Mouse (Mus musculus) liver, postnatal 0 days (tissue): ENCODE measurements around the gene Gabbr2. TPM values are rescaled to one million over a fixed set of nuclear protein-coding genes. Genes with fewer than 3 reads are reported as not detected.

Source experiments
- ATAC-seq: fragments of 200-750 bp; cut with Nextera tagmentation; 2 replicates; pipeline ENCODE4 v1.8.0; 2017; ENCODE audit warnings: mild to moderate bottlenecking, moderate library complexity
- DNase-seq: peaks from one replicate; pipeline ENCODE4 v3.0.0-alpha.2; 2016
- H3K27ac ChIP-seq: fragments of 300-500 bp; sonication (generic); 2 replicates; pipeline ENCODE4 v1.5.1; 2014; ENCODE audit warnings: antibody characterized with exemption, moderate library complexity, mild to moderate bottlenecking, low read depth
- H3K27me3 ChIP-seq: fragments of 300-500 bp; sonication (generic); 2 replicates; pipeline ENCODE4 v1.6.1; 2014; ENCODE audit warnings: low read length, control low read depth, mixed read lengths; ENCODE audit not compliant: insufficient read depth
- H3K36me3 ChIP-seq: fragments of 300-500 bp; sonication (generic); replicated peaks from 2 replicates; pipeline ENCODE4 v1.6.1; 2014; ENCODE audit warnings: mild to moderate bottlenecking, control low read depth, low read length, moderate library complexity, mixed read lengths; ENCODE audit not compliant: insufficient read depth
- H3K4me1 ChIP-seq: fragments of 300-500 bp; sonication (generic); 2 replicates; pipeline ENCODE4 v1.6.1; 2014; ENCODE audit warnings: antibody characterized with exemption, mild to moderate bottlenecking, control low read depth; ENCODE audit not compliant: insufficient read depth
- H3K4me2 ChIP-seq: fragments of 300-500 bp; sonication (generic); 2 replicates; pipeline ENCODE4 v1.6.1; 2014; ENCODE audit warnings: low read depth, mild to moderate bottlenecking, low read length, moderate library complexity, mixed read lengths
- H3K4me3 ChIP-seq: fragments of 300-500 bp; sonication (generic); 2 replicates; pipeline ENCODE4 v1.5.1; 2014; ENCODE audit warnings: low read depth, low read length
- H3K9ac ChIP-seq: fragments of 300-500 bp; sonication (generic); replicated peaks from 2 replicates; pipeline ENCODE4 v1.6.1; 2014; ENCODE audit warnings: mild to moderate bottlenecking, moderate library complexity
- H3K9me3 ChIP-seq: fragments of 300-500 bp; sonication (generic); 2 replicates; pipeline ENCODE4 v1.6.1; 2016; ENCODE audit warnings: mild to moderate bottlenecking, control low read depth, low read length, mixed read lengths
- CTCF ChIP-seq: sonication (generic); IDR thresholded peaks from 2 replicates; pipeline ENCODE4 v1.5.1; 2016; ENCODE audit warnings: antibody characterized with exemption, low read depth
- EP300 ChIP-seq: IDR thresholded peaks from 2 replicates; pipeline ENCODE4 v1.6.1; 2016; ENCODE audit warnings: antibody characterized with exemption, low read depth, mild to moderate bottlenecking
- WGBS: fragments of 180-500 bp; shearing (Covaris S2); extraction: QIAGEN DNeasy Blood & Tissue Kit; methylation state at CpG from one replicate; pipeline ENCODE4 v1.1.7; 2014; ENCODE audit not compliant: insufficient replicate concordance; 5-methylcytosine and 5-hydroxymethylcytosine counted together
- polyA plus RNA-seq: library from polyadenylated mRNA; unstranded; fragments of >200 nt; fragmentation: Nextera tagmentation; extraction: Ambion mirVana; gene quantifications from 2 replicates; pipeline ENCODE4 v1.2.1, GENCODE M21; 2015

Gabbr2 gene
- polyA plus RNA-seq, 1 experiment from 2014 or later, result 0.20 TPM

- no peaks in the 10 kb centered on the region for H3K36me3 ChIP-seq
- H3K27me3 ChIP-seq, result no peaks in the 10 kb centered on the region
- no peaks in the 10 kb centered on the region for H3K4me1 ChIP-seq
- no peak for DNase-seq
- H3K9me3 ChIP-seq, result no peaks in the 10 kb centered on the region
- H3K4me3 ChIP-seq, result no peak overlapping the region
- no peak overlapping the region for H3K9ac ChIP-seq
- TF ChIP-seq CTCF (no peak), EP300 (no peak)
- H3K27ac ChIP-seq, result no peak overlapping the region
- no peak for ATAC-seq
- H3K4me2 ChIP-seq, result no peak overlapping the region
- WGBS, result 62% methylated on average over 6 of the region's 6 CpGs
Observed at GRCm38 (mm10) chr4:46916786-46917185, 74.9 kb downstream of the Gabbr2 start.

GRCm38 (mm10) chr4:46915934-46916333, 75.7 kb downstream of the Gabbr2 start:
- no peaks in the 10 kb centered on the region for H3K9me3 ChIP-seq
- no peak for DNase-seq
- TF ChIP-seq CTCF, result no peak
- no peak for TF ChIP-seq EP300
- H3K4me3 ChIP-seq, result no peak overlapping the region
- no peak overlapping the region for H3K4me2 ChIP-seq
- ATAC-seq, result no peak
- 73% methylated on average over 12 of the region's 12 CpGs for WGBS
- no peaks in the 10 kb centered on the region for H3K36me3 ChIP-seq
- H3K4me1 ChIP-seq, result no peaks in the 10 kb centered on the region
- no peak overlapping the region for H3K27ac ChIP-seq
- no peak overlapping the region for H3K9ac ChIP-seq
- H3K27me3 ChIP-seq, result no peaks in the 10 kb centered on the region

GRCm38 (mm10) chr4:46915476-46915875, 76.2 kb downstream of the Gabbr2 start:
- 89% methylated on average over 14 of the region's 14 CpGs for WGBS
- Histone ChIP-seq H3K9me3 (no peaks in the 10 kb centered on the region), H3K27ac (no peak overlapping the region), H3K36me3 (no peaks in the 10 kb centered on the region), H3K4me2 (no peak overlapping the region), H3K4me3 (no peak overlapping the region), H3K4me1 (no peaks in the 10 kb centered on the region), H3K27me3 (no peaks in the 10 kb centered on the region), H3K9ac (no peak overlapping the region)
- TF ChIP-seq CTCF (no peak), EP300 (no peak)
- no peak for DNase-seq
- ATAC-seq, result no peak

- Histone ChIP-seq H3K4me2 (no peak overlapping the region), H3K4me1 (no peaks in the 10 kb centered on the region), H3K9me3 (peaks cover 4% of the 10 kb centered on the region; the same call in 1 of the 2 replicates), H3K9ac (no peak overlapping the region), H3K27me3 (no peaks in the 10 kb centered on the region), H3K4me3 (no peak overlapping the region), H3K27ac (no peak overlapping the region), H3K36me3 (no peaks in the 10 kb centered on the region)
- no peak for DNase-seq
- TF ChIP-seq EP300 (no peak), CTCF (no peak)
- WGBS, result 65% methylated on average over 6 of the region's 6 CpGs
- no peak for ATAC-seq
Observed at GRCm38 (mm10) chr4:46914606-46915005, 77.1 kb downstream of the Gabbr2 start.

- ATAC-seq (0 out of 2 replicates have a peak, but pooled peaks have one; percentile 35), DNase-seq (no peak)
- 42% methylated on average over 3 of the region's 3 CpGs for WGBS
- no peak for TF ChIP-seq EP300
- no peak for TF ChIP-seq CTCF
- no peak overlapping the region for H3K9ac ChIP-seq
- H3K36me3 ChIP-seq, result no peaks in the 10 kb centered on the region
- no peak overlapping the region for H3K4me2 ChIP-seq
- no peak overlapping the region for H3K27ac ChIP-seq
- no peak overlapping the region for H3K4me3 ChIP-seq
- H3K27me3 ChIP-seq, result no peaks in the 10 kb centered on the region
- peaks cover 26% of the 10 kb centered on the region for H3K4me1 ChIP-seq
- peaks cover 4% of the 10 kb centered on the region; the same call in 1 of the 2 replicates for H3K9me3 ChIP-seq
Observed at GRCm38 (mm10) chr4:46906036-46906691, 85.5 kb downstream of the Gabbr2 start.

GRCm38 (mm10) chr4:46905152-46905551, 86.5 kb downstream of the Gabbr2 start:
- H3K4me2 ChIP-seq, result no peak overlapping the region
- WGBS, result 54% methylated on average over 3 of the region's 3 CpGs
- H3K4me1 ChIP-seq, result peaks cover 26% of the 10 kb centered on the region
- no peaks in the 10 kb centered on the region for H3K36me3 ChIP-seq
- no peak overlapping the region for H3K9ac ChIP-seq
- H3K4me3 ChIP-seq, result no peak overlapping the region
- H3K27ac ChIP-seq, result no peak overlapping the region
- H3K27me3 ChIP-seq, result 0 out of 2 replicates have a peak, but pooled peaks cover 2% of the 10 kb centered on the region
- TF ChIP-seq EP300 (no peak), CTCF (no peak)
- DNase-seq (no peak), ATAC-seq (no peak)
- peaks cover 4% of the 10 kb centered on the region; the same call in 1 of the 2 replicates for H3K9me3 ChIP-seq
